Mouse (Mus musculus): Measurements from ENCODE around the gene Rps21. TPM values are rescaled to one million over a fixed set of nuclear protein-coding genes. Genes with fewer than 3 reads are reported as not detected.

The Rps21 gene
- total RNA-seq, 2 experiments from 2014 or later: 736 to 838 TPM

- no peak for DNase-seq
Measured at GRCm38 (mm10) chr2:180290503-180290902, 33.3 kb downstream of the Rps21 start.

DNA sequence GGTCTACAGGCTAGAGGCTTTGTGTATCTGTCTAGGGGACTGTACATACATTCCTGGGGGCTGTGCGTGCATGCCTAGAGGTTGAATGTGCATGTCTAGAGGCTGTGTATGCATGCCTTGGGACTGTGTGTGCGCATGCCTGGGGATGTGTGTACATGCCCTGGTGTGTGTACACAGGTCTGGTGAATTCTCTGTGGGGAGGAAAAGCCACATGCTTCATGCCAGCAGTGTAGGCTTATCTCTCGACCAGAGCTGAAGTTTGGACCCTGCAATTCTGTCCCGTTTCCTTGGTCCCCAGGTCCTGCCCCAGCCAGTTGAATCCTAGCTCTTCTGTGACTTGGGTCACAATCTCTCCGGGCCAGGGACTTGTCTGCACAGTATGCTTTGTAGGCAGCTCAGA is 34.4 kb downstream of the Rps21 start:
- DNase-seq: no peak

DNA sequence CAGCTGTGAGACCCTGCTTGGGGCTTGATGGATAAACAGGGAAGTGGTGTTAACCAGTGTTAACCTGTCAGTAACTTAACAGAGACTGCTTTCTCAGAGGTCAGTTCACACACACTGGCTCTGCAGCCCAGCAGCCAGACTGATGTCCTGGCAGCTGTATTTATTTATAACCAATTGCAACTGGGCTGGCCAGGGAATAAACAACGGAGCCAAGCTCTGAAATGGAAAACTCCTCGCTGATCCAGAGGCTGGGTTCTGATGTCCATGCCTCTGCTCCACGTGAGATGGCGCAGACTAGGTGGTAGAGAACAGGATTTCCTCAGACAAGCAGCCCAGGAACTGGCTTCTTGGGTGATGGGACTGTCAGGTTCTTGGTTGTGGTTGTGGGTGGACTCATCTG is 34.8 kb downstream of the Rps21 start:
- DNase-seq: no peak

GRCm38 (mm10) chr2:180292906-180293305 is 35.7 kb downstream of the Rps21 start:
- DNase-seq: no peak

GRCm38 (mm10) chr2:180300252-180300651 is 43.1 kb downstream of the Rps21 start:
- no peak for DNase-seq

GRCm38 (mm10) chr2:180300771-180301170 is 43.6 kb downstream of the Rps21 start:
- no peak for DNase-seq

DNA sequence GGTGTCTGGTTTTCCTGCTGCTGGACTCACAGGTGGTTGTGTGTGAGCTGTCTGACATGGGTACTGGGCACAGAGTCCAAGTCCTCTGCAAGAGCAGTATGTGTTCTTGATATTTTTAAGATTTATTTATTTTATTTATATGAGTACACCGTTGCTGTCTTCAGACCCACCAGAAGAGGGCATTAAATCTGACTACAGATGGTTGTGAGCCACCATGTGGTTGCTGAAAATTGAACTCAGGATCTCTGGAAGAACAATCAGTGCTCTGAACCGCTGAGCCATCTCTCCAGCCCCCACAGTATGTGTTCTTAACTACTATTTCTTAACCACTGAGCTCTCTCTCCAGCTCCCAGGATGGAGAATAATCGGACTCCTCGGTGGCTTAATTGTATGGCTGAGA is 45.0 kb downstream of the Rps21 start:
- DNase-seq: no peak

DNA sequence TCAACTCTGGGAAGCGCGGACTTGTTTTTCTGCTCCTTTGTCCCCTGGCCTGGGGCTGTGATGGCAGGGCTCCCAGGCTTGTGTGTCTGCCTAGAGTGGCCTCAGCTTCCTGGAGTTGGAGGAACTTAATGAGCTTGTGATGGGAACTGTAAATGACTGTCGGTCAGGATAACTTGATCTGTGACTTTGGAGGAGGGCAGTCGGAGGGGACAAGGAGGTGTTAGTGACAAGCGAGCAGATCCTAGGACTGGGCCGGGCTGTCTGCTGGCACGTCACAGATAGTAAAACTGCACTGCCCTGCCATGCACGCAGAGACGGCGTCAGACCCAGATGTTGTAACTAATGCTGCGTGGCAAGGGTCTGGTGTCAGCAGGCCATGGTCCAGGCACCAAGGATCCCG is 46.3 kb downstream of the Rps21 start:
- DNase-seq: no peak

DNA sequence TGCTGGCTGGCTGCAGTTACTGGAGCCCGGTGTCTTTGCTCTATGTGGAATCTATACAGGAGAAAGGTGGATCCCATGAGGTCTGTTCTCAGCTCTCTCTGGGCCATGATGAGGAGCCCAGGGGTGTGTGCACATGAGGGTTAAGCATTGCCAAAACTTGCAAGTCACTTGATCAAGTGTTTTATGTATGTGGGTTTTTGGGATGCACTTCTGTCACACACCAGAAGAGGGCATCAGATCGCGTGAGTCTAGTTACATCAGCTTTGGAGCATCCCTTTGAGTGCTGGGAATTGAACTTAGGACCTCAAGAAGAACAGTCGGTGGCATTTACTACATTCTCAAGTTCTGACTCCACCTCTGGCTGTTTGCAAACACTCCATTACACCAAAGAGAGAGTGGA is 47.4 kb downstream of the Rps21 start:
- DNase-seq: no peak

- no peak for DNase-seq
Measured at GRCm38 (mm10) chr2:180305490-180305889, 48.3 kb downstream of the Rps21 start.

DNA sequence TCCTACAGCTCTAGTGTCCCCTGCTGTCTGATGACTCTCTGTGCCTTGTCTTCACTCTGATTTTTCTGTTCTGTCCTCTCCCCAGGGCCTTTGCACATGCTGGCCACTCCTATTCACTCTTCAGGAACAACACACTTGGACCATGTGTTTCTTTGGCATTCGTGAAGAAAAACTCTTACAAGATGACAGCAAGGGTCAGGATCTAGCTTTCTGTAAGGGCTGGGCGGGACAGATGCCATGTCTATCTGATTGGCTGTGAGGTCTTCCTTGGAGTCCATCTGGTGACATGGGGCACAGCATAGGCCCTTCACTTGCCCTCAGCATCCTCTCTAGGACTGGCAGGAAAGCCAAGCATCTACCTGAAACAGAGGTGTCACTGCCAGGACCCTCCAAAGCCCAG is 48.8 kb downstream of the Rps21 start:
- DNase-seq: no peak

DNA sequence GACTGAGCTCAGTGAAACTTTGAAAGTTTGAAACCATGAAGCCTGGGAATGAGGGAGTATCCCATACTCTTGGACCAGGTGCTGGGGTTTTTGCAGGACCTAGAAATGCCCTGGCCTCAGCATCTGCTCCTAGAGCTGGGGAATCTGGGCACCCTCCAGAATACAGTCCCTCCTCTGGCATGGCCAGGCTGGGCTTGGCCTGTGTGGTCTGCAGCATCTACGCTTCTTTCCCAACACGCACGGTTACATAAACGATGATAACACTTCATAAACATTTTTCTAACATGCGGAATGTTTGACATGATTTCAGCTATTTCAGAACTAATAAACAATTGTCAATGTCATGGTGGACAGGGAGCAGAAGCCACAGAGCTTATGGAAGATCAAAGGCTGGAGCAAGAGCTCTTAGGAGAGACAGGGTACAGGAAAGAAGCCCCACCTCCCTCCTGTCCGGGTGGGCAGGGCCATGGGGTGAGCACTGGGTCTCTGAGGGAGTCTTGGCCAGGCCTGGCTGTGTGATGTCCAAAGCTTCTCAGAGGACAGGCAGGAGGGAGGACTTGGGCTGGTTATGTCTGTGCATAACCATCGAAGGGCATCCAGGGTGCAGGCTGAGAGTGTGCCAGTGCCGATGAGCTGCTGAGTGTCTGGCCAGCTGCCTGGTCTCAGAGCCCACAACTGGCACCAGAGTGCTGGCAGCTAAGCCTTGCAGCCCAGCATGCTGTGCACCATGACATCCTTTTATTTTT is 49.4 kb downstream of the Rps21 start:
- DNase-seq: no peak

- DNase-seq: no peak
Measured at GRCm38 (mm10) chr2:180307680-180308079, 50.5 kb downstream of the Rps21 start.

Small RNAs within 50 kb of the gene (microRNA-seq; reads per million reads assigned to microRNA genes)
- not detected for gene Mir3091

Other genes with a start within 250 kb of the Rps21 start
- gene Lsm14b, start 232.4 kb upstream of the Rps21 start, total RNA-seq (2021): 10 to 100 TPM; 43.0 to 44.9 TPM
- gene Psma7, start 214.9 kb upstream of the Rps21 start, total RNA-seq (2021): 100 to 1,000 TPM; 246 to 260 TPM
- gene Ss18l1, start 214.9 kb upstream of the Rps21 start, total RNA-seq (2021): 10 to 100 TPM; 10.1 to 10.3 TPM
- 10 to 100 TPM; 15.9 to 17.4 TPM for gene Mtg2, start 186.8 kb upstream of the Rps21 start, total RNA-seq (2021)
- gene Hrh3, start 152.9 kb upstream of the Rps21 start, total RNA-seq (2021): under 1 TPM in 1 of 2 experiments, not detected in 1; 0.13 TPM
- gene Osbpl2, start 138.1 kb upstream of the Rps21 start, total RNA-seq (2021): 10 to 100 TPM; 37.8 to 44.3 TPM
- gene Adrm1, start 85.9 kb upstream of the Rps21 start, total RNA-seq (2021): 100 to 1,000 TPM; 148 to 182 TPM
- 10 to 100 TPM; 25.7 to 74.5 TPM for gene Lama5, start 31.5 kb upstream of the Rps21 start, total RNA-seq (2021)
- gene Cables2, start 16.1 kb downstream of the Rps21 start, total RNA-seq (2021): 10 to 100 TPM; 14.0 to 14.2 TPM
- gene Rbbp8nl, start 32.5 kb downstream of the Rps21 start, total RNA-seq (2021): not detected
- under 1 TPM in 1 of 2 experiments, not detected in 1; 0.10 TPM for gene Gata5, start 77.3 kb downstream of the Rps21 start, total RNA-seq (2021)
- 1 to 10 TPM in 1 of 2 experiments, under 1 TPM in 1; 0.70 to 1.5 TPM for gene Slco4a1, start 198.9 kb downstream of the Rps21 start, total RNA-seq (2021)
- gene Ntsr1, start 242.6 kb downstream of the Rps21 start, total RNA-seq (2021): not detected

Data from adrenal gland, postnatal 36 days (tissue).